Mouse (Mus musculus) small intestine, adult 2 months (tissue): Measurements from ENCODE around the gene Gm17387.

Experiments
- CTCF ChIP-seq: fragments of 200-500 bp; IDR thresholded peaks from 2 replicates; pipeline ENCODE4 v1.5.1; 2012; ENCODE audit warnings: low read depth, mild to moderate bottlenecking, control low read depth, inconsistent platforms, low read length, moderate library complexity, mixed read lengths; ENCODE audit not compliant: insufficient replicate concordance, insufficient read length; ENCODE audit errors: extremely low read depth
- POLR2A ChIP-seq: fragments of 200-500 bp; IDR thresholded peaks from 2 replicates; pipeline ENCODE4 v1.6.1; 2012; ENCODE audit warnings: low read depth, mild to moderate bottlenecking, control low read depth, inconsistent platforms, low read length, moderate library complexity

DNA sequence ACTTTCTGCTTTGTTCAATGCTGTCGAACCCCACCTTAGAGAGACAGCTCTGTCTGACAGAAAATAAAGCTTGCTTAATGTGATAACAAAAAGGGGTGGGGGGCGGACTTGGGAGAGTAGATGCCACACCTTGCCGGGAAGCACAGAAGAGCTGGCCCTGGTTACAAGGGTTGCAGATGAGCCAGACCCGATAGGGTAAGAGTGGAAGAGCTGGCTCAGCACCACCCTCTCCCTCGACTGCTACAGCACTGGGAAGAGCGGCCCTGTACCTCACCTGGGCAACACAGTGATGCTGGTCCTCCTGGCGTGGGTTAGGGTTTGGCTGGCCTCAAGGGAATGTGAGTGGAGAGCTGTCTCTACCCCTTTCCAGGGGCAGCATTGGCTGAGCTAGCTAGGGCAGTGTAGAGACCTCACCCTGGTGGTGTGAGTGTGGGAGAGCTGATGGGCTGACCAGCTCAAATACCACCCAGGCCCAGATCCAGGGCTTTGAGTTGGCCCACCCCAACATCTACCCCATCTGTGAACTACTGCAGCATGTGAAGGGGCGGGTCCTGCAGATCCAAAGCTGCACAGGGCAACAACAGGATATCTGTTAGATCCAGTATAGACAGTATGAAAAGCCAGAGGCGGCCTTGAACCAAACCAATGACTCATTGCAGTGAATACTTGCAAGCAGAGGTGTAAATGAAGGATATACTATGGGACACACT is 3.7 kb downstream of the Gm17387 start:
- TF ChIP-seq CTCF, result no peak
- no peak for TF ChIP-seq POLR2A
